Mouse (Mus musculus): Measurements from ENCODE around the gene BC017158.

The BC017158 gene

GRCm38 (mm10) chr7:128276051-128276450 lies 21.9 kb downstream of the BC017158 start:
- in situ Hi-C loops (cut with MboI; ENCODE audit: low pct_unique_long_range_greater_than_20kb in 1 of 2, low sequenced_read_pairs in 2 of 2, unreplicated experiment in 1 of 2): no loop called here

- in situ Hi-C loops (cut with MboI; ENCODE audit: low pct_unique_long_range_greater_than_20kb in 1 of 2, low sequenced_read_pairs in 2 of 2, unreplicated experiment in 1 of 2): no loop called here
These were observed 26.5 kb downstream of the BC017158 start for GRCm38 (mm10) chr7:128271496-128271895.

DNA sequence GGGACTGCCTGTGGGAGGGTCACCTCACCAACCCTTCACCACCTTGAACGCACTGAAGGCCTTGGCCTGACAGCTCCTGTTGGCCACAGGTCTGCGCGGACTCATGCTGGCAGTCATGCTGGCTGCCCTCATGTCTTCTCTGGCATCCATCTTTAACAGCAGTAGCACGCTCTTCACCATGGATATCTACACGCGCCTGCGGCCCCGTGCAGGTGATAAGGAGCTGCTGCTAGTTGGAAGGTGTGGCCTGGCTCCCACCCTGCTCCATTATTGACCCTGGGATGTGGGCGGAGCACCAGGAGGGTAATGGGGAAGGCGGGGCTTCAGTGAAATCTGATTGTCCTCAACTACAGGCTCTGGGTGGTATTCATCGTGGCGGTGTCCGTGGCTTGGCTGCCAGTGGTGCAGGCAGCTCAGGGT lies 27.5 kb downstream of the BC017158 start:
- in situ Hi-C loops (cut with MboI; ENCODE audit: low pct_unique_long_range_greater_than_20kb in 1 of 2, low sequenced_read_pairs in 2 of 2, unreplicated experiment in 1 of 2): no loop called here

DNA sequence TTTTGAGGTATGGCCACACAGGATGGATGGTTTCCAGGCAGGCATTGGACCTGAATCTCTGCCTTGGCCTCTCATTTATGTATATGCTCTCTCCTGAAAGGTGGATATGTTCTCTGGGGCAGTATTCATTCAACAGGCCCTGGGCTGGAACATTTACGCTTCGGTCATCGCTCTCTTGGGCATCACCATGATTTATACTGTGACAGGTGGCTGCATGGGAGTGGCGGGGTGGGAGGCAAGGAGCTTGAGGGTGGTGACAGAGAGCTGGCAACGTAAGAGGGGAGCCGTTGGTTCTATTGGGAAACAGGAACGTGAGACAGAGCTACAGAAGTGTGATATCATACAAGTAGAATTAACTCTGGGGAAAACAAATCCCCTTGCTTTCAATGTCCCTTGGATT lies 30.2 kb downstream of the BC017158 start:
- in situ Hi-C loops (cut with MboI; ENCODE audit: low pct_unique_long_range_greater_than_20kb in 1 of 2, low sequenced_read_pairs in 2 of 2, unreplicated experiment in 1 of 2): no loop called here

- in situ Hi-C loops (cut with MboI; ENCODE audit: low pct_unique_long_range_greater_than_20kb in 1 of 2, low sequenced_read_pairs in 2 of 2, unreplicated experiment in 1 of 2): no loop called here
These were observed 30.6 kb downstream of the BC017158 start for GRCm38 (mm10) chr7:128267391-128267790.

DNA sequence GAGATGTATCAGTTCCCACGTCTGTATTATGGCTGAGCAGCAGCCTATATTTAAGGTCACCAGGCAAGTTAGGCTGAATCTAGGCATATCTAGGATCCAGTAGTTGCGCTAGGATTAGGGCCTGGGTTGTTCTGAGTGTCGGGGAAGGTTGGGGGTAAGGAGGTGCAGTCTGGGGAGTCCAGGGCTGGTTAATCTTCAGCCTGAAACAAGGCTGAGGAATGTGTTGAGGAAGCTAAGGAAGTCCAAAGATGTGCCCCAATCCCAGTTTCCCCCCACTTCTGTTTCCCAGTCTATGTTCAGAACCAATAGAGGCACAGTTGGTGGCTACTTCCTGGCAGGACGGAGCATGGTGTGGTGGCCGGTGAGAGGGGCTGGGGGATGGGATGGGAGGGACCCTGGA lies 31.9 kb downstream of the BC017158 start:
- in situ Hi-C loops (cut with MboI; ENCODE audit: low pct_unique_long_range_greater_than_20kb in 1 of 2, low sequenced_read_pairs in 2 of 2, unreplicated experiment in 1 of 2): no loop called here

DNA sequence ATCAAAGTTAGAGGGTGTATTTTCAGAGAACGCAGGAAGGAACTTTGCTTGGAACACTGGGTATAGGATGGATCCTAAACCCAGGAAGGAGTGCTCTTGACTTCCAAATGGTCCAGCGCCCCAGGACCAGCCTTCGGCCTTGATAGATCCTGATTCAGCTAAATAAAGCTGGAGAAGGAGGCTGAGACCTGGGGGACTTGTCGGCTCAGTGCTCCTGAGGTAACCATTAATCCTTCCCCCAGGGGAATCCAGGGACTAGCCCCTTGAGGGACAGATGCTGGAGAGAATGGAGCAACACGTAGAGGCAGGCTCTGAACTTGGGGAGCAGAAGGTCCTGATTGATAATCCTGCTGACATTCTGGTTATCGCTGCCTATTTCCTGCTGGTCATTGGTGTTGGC lies 32.6 kb downstream of the BC017158 start, which contains the start of gene Slc5a2:
Gene Slc5a2 (plus strand): TSS at position 247 of the 400 bp plus-strand sequence.
- in situ Hi-C loops (cut with MboI; ENCODE audit: low pct_unique_long_range_greater_than_20kb in 1 of 2, low sequenced_read_pairs in 2 of 2, unreplicated experiment in 1 of 2): no loop called here

DNA sequence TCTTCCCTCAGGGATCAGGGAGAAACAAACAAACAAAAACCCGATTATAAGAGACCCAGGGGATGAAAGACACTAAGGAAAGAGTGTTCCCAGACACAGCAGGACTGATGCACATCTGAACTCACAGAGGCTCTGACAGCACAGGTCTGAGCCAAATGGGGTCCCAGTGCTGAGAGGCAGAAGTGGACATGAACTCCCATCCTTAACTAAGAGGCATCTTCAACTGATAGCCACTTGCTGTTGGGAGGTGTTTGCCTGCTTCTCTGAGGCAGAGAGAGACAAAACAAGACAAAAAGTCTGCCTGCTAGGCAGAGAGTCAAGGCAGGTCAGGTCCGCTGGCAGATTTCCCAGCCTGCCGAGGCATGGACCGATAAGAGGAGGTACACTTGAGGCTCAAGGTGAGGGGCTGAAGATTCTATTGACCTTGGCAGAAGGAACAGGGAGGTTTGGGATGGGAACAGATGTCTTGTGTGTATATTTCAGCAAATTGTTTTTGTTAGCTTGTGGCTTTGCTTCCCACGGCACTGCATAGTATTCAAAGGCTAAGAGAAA lies 41.1 kb downstream of the BC017158 start:
- in situ Hi-C loops (cut with MboI; ENCODE audit: low pct_unique_long_range_greater_than_20kb in 1 of 2, low sequenced_read_pairs in 2 of 2, unreplicated experiment in 1 of 2): no loop called here

GRCm38 (mm10) chr7:128255757-128256156 lies 42.2 kb downstream of the BC017158 start:
- in situ Hi-C loops (cut with MboI; ENCODE audit: low pct_unique_long_range_greater_than_20kb in 1 of 2, low sequenced_read_pairs in 2 of 2, unreplicated experiment in 1 of 2): no loop called here

DNA sequence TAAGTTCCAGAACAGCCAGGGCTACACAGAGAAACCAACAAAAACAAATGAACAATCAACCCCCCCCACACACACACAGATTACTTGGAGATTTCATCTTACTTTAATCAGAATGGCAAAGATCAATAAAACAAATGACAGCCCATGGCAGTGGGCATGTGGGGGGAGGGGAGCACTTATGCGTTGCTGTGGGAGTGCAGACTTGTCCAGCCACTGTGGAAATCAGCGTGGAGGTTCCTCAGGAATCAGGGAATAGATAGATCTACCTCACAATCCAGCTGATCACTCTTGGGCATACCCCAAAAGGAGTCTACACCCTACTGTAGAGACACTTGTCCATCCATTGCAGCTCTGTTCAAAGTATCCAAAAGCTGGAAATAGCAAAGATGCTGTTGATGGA lies 43.0 kb downstream of the BC017158 start:
- in situ Hi-C loops (cut with MboI; ENCODE audit: low pct_unique_long_range_greater_than_20kb in 1 of 2, low sequenced_read_pairs in 2 of 2, unreplicated experiment in 1 of 2): no loop called here

DNA sequence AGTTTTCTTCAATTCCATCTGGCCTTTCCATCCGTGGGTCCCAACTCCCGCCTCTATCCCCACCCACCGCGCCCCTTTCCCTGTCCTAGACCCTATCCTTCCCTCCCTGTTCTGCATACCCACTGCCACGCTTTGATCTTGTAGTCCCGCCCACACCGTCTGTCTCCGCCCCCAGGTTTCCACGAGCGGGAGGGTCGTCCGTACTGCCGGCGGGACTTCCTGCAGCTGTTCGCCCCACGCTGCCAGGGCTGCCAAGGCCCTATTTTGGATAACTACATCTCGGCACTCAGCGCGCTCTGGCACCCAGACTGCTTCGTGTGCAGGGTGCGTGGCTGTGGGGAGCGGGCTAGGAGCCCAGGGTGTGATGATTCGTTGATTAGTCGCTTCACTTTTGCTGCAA lies 45.4 kb downstream of the BC017158 start:
- in situ Hi-C loops (cut with MboI; ENCODE audit: low pct_unique_long_range_greater_than_20kb in 1 of 2, low sequenced_read_pairs in 2 of 2, unreplicated experiment in 1 of 2): no loop called here

GRCm38 (mm10) chr7:128251946-128252345 lies 46.0 kb downstream of the BC017158 start:
- in situ Hi-C loops (cut with MboI; ENCODE audit: low pct_unique_long_range_greater_than_20kb in 1 of 2, low sequenced_read_pairs in 2 of 2, unreplicated experiment in 1 of 2): no loop called here

GRCm38 (mm10) chr7:128249998-128250397 lies 48.0 kb downstream of the BC017158 start:
- in situ Hi-C loops (cut with MboI; ENCODE audit: low pct_unique_long_range_greater_than_20kb in 1 of 2, low sequenced_read_pairs in 2 of 2, unreplicated experiment in 1 of 2): loop anchor here in 1 of 2 experiments (10.0 kb wide), 1 partner anchor 45 kb away; the partner anchor contains the start of gene BC017158

- in situ Hi-C loops (cut with MboI; ENCODE audit: low pct_unique_long_range_greater_than_20kb in 1 of 2, low sequenced_read_pairs in 2 of 2, unreplicated experiment in 1 of 2): loop anchor here in 1 of 2 experiments (10.0 kb wide), 1 partner anchor 46 kb away; the partner anchor contains the start of gene BC017158
These were observed 49.6 kb downstream of the BC017158 start for GRCm38 (mm10) chr7:128248081-128249042.

DNA sequence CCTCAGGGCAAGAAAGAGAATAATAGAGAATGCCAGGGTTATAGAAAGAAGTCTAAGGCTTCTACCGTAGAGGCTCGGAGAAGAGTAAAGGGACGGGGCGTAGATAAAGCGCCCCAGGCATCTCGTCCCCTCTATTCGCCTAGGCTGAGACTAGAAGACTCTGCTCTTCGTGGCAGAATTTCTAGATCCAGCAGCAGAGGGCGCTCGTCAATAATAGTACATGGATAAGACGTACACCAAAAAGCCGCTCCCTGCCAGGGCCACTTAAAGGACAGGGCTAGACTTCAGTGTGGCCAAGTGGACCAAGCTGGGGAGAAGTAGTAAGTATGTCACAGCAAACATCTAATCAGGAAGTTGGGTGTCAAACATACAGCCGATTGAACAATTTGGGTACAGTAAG lies 50.5 kb downstream of the BC017158 start:
- in situ Hi-C loops (cut with MboI; ENCODE audit: low pct_unique_long_range_greater_than_20kb in 1 of 2, low sequenced_read_pairs in 2 of 2, unreplicated experiment in 1 of 2): loop anchor here in 1 of 2 experiments (10.0 kb wide), 1 partner anchor 47 kb away; the partner anchor contains the start of gene BC017158

GRCm38 (mm10) chr7:128246496-128247391 lies 51.2 kb downstream of the BC017158 start, which contains the start of gene Tgfb1i1:
Gene Tgfb1i1 (plus strand): TSS chr7:128246812.
- in situ Hi-C loops (cut with MboI; ENCODE audit: low pct_unique_long_range_greater_than_20kb in 1 of 2, low sequenced_read_pairs in 2 of 2, unreplicated experiment in 1 of 2): loop anchor here in 1 of 2 experiments (10.0 kb wide), 1 partner anchor 48 kb away; the partner anchor contains the start of gene BC017158

DNA sequence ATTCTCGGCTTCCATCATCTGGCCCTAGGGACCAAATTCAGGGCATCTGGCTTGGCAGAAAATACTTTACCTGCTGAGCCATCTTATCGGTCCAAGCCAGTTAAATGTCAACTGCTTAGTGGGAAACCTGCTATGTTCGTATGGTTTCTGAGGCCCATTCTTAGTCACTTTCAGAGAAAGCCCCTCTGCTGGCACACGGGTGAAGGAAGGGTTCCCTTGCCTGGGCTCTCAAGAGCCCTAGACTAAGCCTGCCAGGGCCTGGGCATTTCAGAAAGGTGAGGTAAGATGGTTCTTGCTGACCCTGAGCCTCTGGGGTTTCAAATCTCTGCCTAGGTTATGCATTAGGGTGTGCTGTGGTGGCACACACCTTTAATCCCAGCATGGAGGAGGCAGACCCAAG lies 52.4 kb downstream of the BC017158 start:
- in situ Hi-C loops (cut with MboI; ENCODE audit: low pct_unique_long_range_greater_than_20kb in 1 of 2, low sequenced_read_pairs in 2 of 2, unreplicated experiment in 1 of 2): loop anchor here in 1 of 2 experiments (10.0 kb wide), 1 partner anchor 49 kb away; the partner anchor contains the start of gene BC017158

- in situ Hi-C loops (cut with MboI; ENCODE audit: low pct_unique_long_range_greater_than_20kb in 1 of 2, low sequenced_read_pairs in 2 of 2, unreplicated experiment in 1 of 2): loop anchor here (5.0 to 10.0 kb wide), 2 partner anchors 50 to 103 kb away; partner anchors contain the start of gene BC017158 (in 1 of the 2)
These were observed 53.5 kb downstream of the BC017158 start for GRCm38 (mm10) chr7:128244410-128245025.
